Mouse (Mus musculus) kidney, embryonic 14.5 days (tissue): Measurements from ENCODE around the gene Fam3c. TPM values are rescaled to one million over a fixed set of nuclear protein-coding genes. Genes with fewer than 3 reads are reported as not detected.

Source experiments
- ATAC-seq: fragments of 200-750 bp; cut with Nextera tagmentation; 2 replicates; pipeline ENCODE4 v1.8.0; 2017; ENCODE audit warnings: moderate number of reproducible peaks, mild to moderate bottlenecking, moderate TSS enrichment, moderate library complexity; ENCODE audit not compliant: low FRiP score, low TSS enrichment
- H3K27ac ChIP-seq: fragments of 300-500 bp; sonication (generic); 2 replicates; pipeline ENCODE4 v1.5.1; 2014; ENCODE audit warnings: low read depth, mild to moderate bottlenecking, low read length, moderate library complexity, mixed read lengths
- H3K27me3 ChIP-seq: fragments of 300-500 bp; sonication (generic); 2 replicates; pipeline ENCODE4 v1.6.1; 2014; ENCODE audit warnings: mild to moderate bottlenecking, low read length; ENCODE audit not compliant: control insufficient read depth, insufficient read depth
- H3K36me3 ChIP-seq: fragments of 300-500 bp; sonication (generic); 2 replicates; pipeline ENCODE4 v1.6.1; 2014; ENCODE audit warnings: low read length, mixed read lengths; ENCODE audit not compliant: control insufficient read depth, insufficient read depth
- H3K4me1 ChIP-seq: fragments of 300-500 bp; sonication (generic); 2 replicates; pipeline ENCODE4 v1.6.1; 2014; ENCODE audit warnings: low read length, mixed read lengths; ENCODE audit not compliant: control insufficient read depth, insufficient read depth
- H3K4me2 ChIP-seq: fragments of 300-500 bp; sonication (generic); replicated peaks from 2 replicates; pipeline ENCODE4 v1.6.1; 2014; ENCODE audit warnings: low read depth, mild to moderate bottlenecking, low read length
- H3K4me3 ChIP-seq: fragments of 300-500 bp; sonication (generic); 2 replicates; pipeline ENCODE4 v1.5.1; 2014; ENCODE audit warnings: mild to moderate bottlenecking, low read length
- H3K9ac ChIP-seq: fragments of 300-500 bp; sonication (generic); 2 replicates; pipeline ENCODE4 v1.6.1; 2014; ENCODE audit warnings: low read depth, mild to moderate bottlenecking, low read length, moderate library complexity
- H3K9me3 ChIP-seq: fragments of 300-500 bp; sonication (generic); 2 replicates; pipeline ENCODE4 v1.6.1; 2016; ENCODE audit warnings: low read length; ENCODE audit not compliant: control insufficient read depth
- WGBS: fragments of 180-500 bp; shearing (Covaris S2); extraction: QIAGEN DNeasy Blood & Tissue Kit; methylation state at CpG from one replicate; pipeline ENCODE4 v1.1.7; 2014; 5-methylcytosine and 5-hydroxymethylcytosine counted together
- polyA plus RNA-seq: library from polyadenylated mRNA; unstranded; fragments of >200 nt; fragmentation: Nextera tagmentation; extraction: Ambion mirVana; gene quantifications from 2 replicates; pipeline ENCODE4 v1.2.1, GENCODE M21; 2014

The Fam3c gene
- polyA plus RNA-seq, 1 experiment from 2014 or later, result 61.8 TPM

DNA sequence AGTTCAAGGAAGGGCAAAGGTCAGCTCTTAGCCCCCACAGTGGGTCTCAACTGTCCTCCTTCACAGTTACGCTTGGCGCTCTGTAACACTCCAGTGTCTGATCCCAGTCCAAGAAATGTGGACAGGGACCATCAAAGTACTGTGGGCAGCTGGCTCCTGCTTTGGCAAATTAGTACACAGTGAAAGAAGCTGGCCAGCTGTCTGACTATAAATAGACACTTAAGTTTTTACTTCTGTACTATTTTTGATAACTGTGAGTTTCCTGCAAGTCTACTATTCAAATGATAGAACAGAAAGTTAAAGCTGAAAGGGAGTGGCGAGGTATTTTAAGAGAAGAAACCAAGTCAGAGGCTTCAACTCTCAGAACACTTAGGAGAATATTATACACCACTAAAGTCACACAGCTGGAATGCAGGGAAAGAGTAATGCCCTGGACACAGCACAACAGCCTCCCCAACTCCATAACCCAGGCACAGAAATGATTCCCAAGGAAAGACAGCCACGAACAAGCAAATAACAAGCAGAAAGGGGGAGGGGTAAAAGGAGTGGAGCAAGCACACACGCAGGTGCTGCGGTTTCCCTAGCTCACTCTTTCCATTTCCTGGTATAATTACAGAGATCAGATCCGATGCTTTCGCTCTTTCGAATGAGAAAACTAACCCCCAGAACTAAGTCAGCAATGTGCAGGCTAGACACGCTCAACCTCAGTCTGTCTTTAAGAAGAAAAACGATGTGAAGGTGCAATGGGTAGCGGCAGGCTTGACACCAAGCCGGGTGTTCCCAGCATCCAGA is 25.7 kb downstream of the Fam3c start:
- no peak for ATAC-seq
- WGBS, result 74% methylated on average over 13 of the region's 13 CpGs
- no peak overlapping the region for H3K4me3 ChIP-seq

DNA sequence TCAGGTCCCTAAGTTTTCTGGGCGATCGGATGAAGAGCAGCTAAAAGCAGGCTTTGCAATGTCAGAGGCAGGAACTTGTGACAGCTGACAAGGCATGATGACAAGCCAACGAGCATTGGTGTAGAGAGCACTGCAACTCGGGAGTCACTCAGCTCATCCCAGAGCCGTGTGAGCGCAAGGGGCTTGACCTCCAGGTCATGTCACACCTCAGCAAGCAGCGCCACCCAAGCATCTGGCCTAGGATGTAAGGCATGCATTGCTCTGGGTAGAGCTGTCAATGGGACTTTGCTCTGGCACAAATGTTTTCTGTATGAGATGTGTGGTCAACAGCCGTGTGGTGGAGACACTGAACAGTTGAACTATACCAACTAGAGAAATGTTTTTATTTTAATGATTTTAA is 28.1 kb downstream of the Fam3c start:
- H3K27me3 ChIP-seq, result no peaks in the 10 kb centered on the region
- WGBS, result 51% methylated on average over 8 of the region's 8 CpGs
- H3K9me3 ChIP-seq, result no peaks in the 10 kb centered on the region
- H3K36me3 ChIP-seq, result peaks cover 12% of the 10 kb centered on the region; the same call in 1 of the 2 replicates
- no peak overlapping the region for H3K9ac ChIP-seq
- no peak overlapping the region for H3K27ac ChIP-seq
- no peaks in the 10 kb centered on the region for H3K4me1 ChIP-seq
- no peak overlapping the region for H3K4me3 ChIP-seq
- ATAC-seq, result peak; percentile 63; the same call in 1 of the 2 replicates
- H3K4me2 ChIP-seq, result no peak overlapping the region

More for the DNA sequence above, 25.7 kb downstream of the Fam3c start:
- Histone ChIP-seq H3K9me3 (no peaks in the 10 kb centered on the region), H3K4me2 (no peak overlapping the region), H3K27ac (no peak overlapping the region), H3K27me3 (no peaks in the 10 kb centered on the region), H3K4me1 (no peaks in the 10 kb centered on the region), H3K36me3 (peaks cover 8% of the 10 kb centered on the region; the same call in 1 of the 2 replicates), H3K9ac (no peak overlapping the region)

- Histone ChIP-seq H3K9ac (no peak overlapping the region), H3K9me3 (no peaks in the 10 kb centered on the region), H3K27me3 (no peaks in the 10 kb centered on the region), H3K4me3 (no peak overlapping the region), H3K27ac (no peak overlapping the region), H3K36me3 (peaks cover 13% of the 10 kb centered on the region; the same call in 1 of the 2 replicates), H3K4me1 (no peaks in the 10 kb centered on the region), H3K4me2 (no peak overlapping the region)
- WGBS, result 56% methylated on average over 4 of the region's 4 CpGs
- ATAC-seq, result peak; percentile 53; the same call in 1 of the 2 replicates
Measured at GRCm38 (mm10) chr6:22327091-22327490, 29.0 kb downstream of the Fam3c start.

- H3K4me3 ChIP-seq, result no peak overlapping the region
- WGBS, result 78% methylated on average over 4 of the region's 4 CpGs
- no peaks in the 10 kb centered on the region for H3K9me3 ChIP-seq
- ATAC-seq, result no peak
- H3K36me3 ChIP-seq, result peaks cover 21% of the 10 kb centered on the region; the same call in 1 of the 2 replicates
- no peak overlapping the region for H3K27ac ChIP-seq
- H3K4me2 ChIP-seq, result no peak overlapping the region
- H3K27me3 ChIP-seq, result no peaks in the 10 kb centered on the region
- H3K9ac ChIP-seq, result no peak overlapping the region
- H3K4me1 ChIP-seq, result no peaks in the 10 kb centered on the region
Measured at GRCm38 (mm10) chr6:22326289-22326688, 29.8 kb downstream of the Fam3c start.

DNA sequence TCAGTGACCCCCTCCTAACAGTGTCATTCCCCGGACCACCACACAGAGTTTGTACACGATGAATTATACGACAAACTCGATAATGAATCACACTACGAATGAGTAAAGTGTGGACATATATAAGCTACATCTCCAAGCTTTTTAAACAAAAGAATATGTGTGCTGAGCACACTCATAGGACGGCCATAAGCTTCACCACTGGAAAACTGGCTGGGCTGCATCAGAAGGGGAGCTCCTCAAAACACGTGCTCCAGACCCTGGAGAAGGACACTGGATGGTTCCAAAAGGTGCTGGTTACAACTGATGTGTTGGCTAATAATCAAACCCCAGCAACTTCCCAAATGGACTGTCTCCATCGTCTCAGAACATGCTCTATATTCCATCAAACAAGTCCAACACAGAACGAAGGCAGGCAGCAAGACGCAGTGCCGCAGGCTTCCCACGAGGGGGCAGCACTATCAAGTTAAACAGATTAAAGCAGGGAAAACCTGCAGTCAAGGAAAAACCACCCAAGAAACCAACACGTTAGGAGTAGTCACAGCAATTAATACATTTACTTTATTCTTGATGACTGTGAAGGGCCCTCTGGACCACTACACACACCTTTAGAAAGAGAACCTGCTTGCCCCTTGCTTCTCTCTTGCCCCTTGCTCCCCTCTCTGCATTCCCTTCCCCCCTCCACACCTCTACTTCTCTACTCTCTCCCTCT is 30.5 kb downstream of the Fam3c start:
- Histone ChIP-seq H3K4me2 (no peak overlapping the region), H3K4me3 (no peak overlapping the region), H3K4me1 (no peaks in the 10 kb centered on the region), H3K36me3 (peaks cover 25% of the 10 kb centered on the region; the same call in 1 of the 2 replicates), H3K9me3 (no peaks in the 10 kb centered on the region), H3K9ac (no peak overlapping the region), H3K27ac (no peak overlapping the region), H3K27me3 (no peaks in the 10 kb centered on the region)
- WGBS, result 57% methylated on average over 13 of the region's 13 CpGs
- ATAC-seq, result peak; percentile 39; the same call in 1 of the 2 replicates

DNA sequence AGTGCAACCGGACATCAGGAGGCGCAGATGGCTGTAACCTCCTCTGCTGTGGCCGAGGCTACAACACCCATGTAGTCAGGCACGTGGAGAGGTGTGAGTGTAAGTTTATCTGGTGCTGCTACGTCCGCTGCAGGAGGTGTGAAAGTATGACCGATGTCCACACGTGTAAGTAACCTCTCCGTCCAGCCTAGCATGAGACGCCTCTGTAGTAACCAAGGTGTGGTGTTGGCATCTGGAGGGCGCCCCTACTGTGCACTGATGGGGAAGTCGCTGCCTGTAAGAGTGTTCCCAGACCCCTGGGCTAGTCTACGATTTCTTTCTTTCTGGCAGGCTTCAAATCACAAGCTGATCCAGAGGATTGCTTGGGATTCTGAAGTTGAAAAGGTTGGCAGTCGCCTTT is 58.0 kb downstream of the Fam3c start:
- H3K4me1 ChIP-seq, result no peaks in the 10 kb centered on the region
- no peaks in the 10 kb centered on the region for H3K9me3 ChIP-seq
- H3K4me3 ChIP-seq, result no peak overlapping the region
- ATAC-seq, result no peak
- H3K27ac ChIP-seq, result no peak overlapping the region
- WGBS, result 34% methylated on average over 14 of the region's 14 CpGs
- H3K9ac ChIP-seq, result no peak overlapping the region
- H3K36me3 ChIP-seq, result peaks cover 4% of the 10 kb centered on the region; the same call in 1 of the 2 replicates
- no peaks in the 10 kb centered on the region; the same call in 1 of the 2 replicates for H3K27me3 ChIP-seq
- peak overlapping the region; percentile 15; the same call in 1 of the 2 replicates for H3K4me2 ChIP-seq

DNA sequence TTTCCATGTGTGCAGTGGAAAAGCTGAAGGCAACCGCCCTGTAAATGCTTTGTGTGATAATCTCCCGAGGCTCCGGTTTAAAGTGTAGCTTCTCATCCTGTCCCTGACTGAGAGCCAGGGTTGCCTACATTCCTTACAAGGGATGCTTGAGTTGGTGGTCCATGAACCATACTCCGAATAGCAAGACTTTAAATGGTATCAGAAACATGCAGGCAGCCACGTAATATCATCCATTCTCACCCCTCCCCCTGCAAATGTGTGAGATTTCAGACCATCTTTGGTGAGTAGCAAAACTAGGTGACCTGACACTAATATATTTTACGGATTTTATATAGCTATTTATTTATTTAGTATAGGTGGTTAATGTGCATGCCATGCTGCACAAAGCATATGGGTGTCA is 59.0 kb downstream of the Fam3c start:
- Histone ChIP-seq H3K27ac (no peak overlapping the region), H3K4me3 (no peak overlapping the region), H3K36me3 (no peaks in the 10 kb centered on the region), H3K27me3 (no peaks in the 10 kb centered on the region; the same call in 1 of the 2 replicates), H3K4me1 (no peaks in the 10 kb centered on the region), H3K9me3 (no peaks in the 10 kb centered on the region), H3K9ac (no peak overlapping the region), H3K4me2 (no peak overlapping the region)
- WGBS, result 61% methylated on average over 6 of the region's 6 CpGs
- ATAC-seq, result no peak

- H3K4me1 ChIP-seq, result peaks cover 9% of the 10 kb centered on the region; the same call in 1 of the 2 replicates
- H3K4me2 ChIP-seq, result no peak overlapping the region
- no peak for ATAC-seq
- H3K36me3 ChIP-seq, result no peaks in the 10 kb centered on the region
- H3K9me3 ChIP-seq, result no peaks in the 10 kb centered on the region
- 56% methylated on average over 3 of the region's 3 CpGs for WGBS
- H3K4me3 ChIP-seq, result no peak overlapping the region
- no peak overlapping the region for H3K9ac ChIP-seq
- H3K27me3 ChIP-seq, result peaks cover 18% of the 10 kb centered on the region
- H3K27ac ChIP-seq, result no peak overlapping the region
Measured at GRCm38 (mm10) chr6:22293922-22294321, 62.1 kb downstream of the Fam3c start.

GRCm38 (mm10) chr6:22292056-22292455 is 64.0 kb downstream of the Fam3c start:
- ATAC-seq, result no peak
- Histone ChIP-seq H3K36me3 (no peaks in the 10 kb centered on the region), H3K9ac (no peak overlapping the region), H3K4me3 (no peak overlapping the region), H3K9me3 (no peaks in the 10 kb centered on the region), H3K4me1 (peaks cover 20% of the 10 kb centered on the region; the same call in 1 of the 2 replicates), H3K27ac (no peak overlapping the region), H3K4me2 (no peak overlapping the region), H3K27me3 (peaks cover 31% of the 10 kb centered on the region)
- 41% methylated on average over 4 of the region's 4 CpGs for WGBS
